Mouse (Mus musculus): ENCODE data around the gene Fam178b. TPM values are rescaled to one million over a fixed set of nuclear protein-coding genes. Genes with fewer than 3 reads are reported as not detected.

The Fam178b gene
- total RNA-seq, 2 experiments from 2014 or later = 0.36 to 0.40 TPM

GRCm38 (mm10) chr1:36588476-36589450, 94.2 kb downstream of the Fam178b start:
- DNase-seq = no peak

- no peak for DNase-seq
Measured at GRCm38 (mm10) chr1:36587860-36588259, 95.1 kb downstream of the Fam178b start.

GRCm38 (mm10) chr1:36586288-36586687, 96.7 kb downstream of the Fam178b start:
- no peak for DNase-seq

- DNase-seq = peak in 1 of 2 experiments; percentile 37
Measured at GRCm38 (mm10) chr1:36583408-36584116, 99.4 kb downstream of the Fam178b start.

- no peak for DNase-seq
Measured at GRCm38 (mm10) chr1:36582211-36582610, 100.8 kb downstream of the Fam178b start.

DNA sequence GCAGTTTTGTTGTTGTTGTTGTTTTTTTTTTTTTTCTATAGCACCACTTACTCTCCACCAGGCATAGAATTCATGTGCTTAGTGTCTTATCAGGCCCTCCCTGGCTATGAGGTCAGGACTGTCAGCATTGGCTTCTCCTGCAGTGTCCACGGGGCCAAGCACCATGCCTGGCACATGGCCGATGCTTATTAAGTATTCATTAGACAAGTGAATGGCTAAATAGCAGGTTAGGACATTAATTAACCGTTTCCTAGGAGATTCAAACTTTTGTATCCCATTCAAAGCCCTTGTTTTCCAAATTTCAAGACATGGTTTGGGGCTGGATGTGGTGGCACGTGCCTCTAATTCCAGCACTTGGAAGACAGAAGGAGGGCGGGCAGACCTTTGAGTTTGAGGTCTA, 101.7 kb downstream of the Fam178b start:
- DNase-seq = no peak

DNA sequence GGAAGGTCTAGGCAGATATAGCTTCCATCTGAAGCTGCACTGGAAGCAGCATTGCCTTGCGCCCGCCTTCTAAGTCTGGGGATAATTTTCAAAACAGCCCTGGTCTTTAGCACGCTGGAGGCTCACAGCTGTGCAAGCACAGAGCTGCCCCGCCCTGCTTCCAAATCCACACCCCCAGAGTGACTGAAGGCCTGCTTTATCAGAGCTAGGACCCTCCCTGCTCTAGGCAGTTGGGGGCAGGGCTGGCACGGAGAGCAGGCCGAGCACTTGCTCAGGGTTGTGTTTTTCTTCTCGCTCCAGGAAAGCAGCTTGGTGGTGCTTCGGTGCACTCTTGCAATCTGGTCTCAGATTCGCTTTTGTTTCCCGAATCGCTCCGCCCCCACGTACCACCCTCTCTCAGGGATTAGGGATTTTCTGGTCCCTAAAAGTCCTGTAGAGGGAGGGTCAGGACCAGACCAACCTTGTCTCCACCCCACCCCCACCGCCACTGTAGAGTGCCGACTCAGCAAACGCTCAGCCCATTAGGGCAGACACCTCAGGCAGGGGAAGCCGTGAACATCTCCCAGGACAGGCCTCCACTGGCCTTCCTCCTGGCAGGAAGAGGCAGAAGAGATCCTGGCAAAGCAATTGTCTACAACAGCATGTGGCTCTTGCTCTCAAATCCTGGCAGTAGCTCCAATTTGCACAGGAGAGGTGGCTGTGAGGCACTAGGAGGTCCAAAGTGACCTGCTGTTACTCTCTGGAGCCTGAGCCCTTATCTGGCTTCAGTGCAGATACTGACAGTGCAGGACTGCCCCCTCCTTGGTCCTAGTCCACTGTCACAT, 102.4 kb downstream of the Fam178b start:
- DNase-seq = peak; percentile 51 to 77

- no peak for DNase-seq
Measured at GRCm38 (mm10) chr1:36579974-36580383, 103.0 kb downstream of the Fam178b start.

DNA sequence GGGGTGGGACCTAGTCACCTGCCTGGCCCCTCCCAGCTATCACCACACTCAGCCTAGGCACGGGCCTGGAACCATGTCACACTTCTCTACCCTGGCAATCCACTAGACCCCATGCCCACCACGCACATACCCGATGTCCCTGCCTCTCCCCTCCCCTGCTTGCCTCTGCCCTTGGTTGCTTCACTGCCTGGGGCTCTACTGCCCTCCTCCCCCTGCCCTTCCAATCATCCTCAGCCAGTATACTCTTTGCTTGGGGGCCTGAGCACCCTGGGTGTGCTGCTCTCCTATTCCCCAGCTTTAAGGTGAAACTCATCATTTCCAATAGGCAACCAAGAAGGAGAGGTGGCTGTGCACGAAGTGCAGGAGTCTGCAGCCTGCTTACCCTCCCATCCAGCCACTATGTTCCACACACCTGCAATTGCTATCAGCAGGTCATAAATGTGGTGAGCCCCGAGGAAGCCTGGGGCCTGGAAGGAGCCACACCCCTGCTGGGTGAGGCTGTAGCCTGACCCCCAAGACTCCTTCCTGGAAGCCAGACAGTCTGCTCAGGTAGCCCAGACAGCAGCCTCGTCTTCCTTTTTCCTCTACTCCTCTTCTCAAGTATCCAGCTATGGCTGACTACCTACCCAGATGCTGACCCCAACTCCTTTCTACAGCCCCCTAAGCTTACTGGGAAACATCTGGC, 105.8 kb downstream of the Fam178b start:
- no peak for DNase-seq

GRCm38 (mm10) chr1:36575347-36575746, 107.6 kb downstream of the Fam178b start:
- no peak for DNase-seq

- DNase-seq = no peak
Measured at GRCm38 (mm10) chr1:36574196-36574955, 108.6 kb downstream of the Fam178b start.

DNA sequence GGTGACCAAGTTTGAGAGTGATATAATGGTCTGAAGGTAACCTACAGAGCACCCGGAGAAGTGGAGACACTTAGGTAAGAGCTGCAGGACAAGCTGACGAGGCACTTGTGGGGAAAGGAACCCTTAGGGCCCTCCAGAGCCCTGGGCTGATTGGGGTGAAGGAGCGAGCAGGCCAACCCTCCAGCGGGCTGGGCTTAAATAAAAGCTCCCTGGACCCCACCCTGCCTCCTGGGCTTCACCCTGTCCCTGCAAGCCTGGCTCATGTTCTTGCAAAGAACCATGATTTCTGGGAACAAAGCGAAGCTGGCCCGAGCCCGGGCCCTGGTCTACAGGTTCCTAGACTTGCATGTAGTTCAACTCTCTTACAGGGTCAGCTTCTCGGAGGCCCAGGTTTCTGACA, 109.5 kb downstream of the Fam178b start:
- DNase-seq = no peak

- DNase-seq = no peak
Measured at GRCm38 (mm10) chr1:36572709-36573108, 110.3 kb downstream of the Fam178b start.

- DNase-seq = no peak
Measured at GRCm38 (mm10) chr1:36572140-36572700, 110.8 kb downstream of the Fam178b start.

DNA sequence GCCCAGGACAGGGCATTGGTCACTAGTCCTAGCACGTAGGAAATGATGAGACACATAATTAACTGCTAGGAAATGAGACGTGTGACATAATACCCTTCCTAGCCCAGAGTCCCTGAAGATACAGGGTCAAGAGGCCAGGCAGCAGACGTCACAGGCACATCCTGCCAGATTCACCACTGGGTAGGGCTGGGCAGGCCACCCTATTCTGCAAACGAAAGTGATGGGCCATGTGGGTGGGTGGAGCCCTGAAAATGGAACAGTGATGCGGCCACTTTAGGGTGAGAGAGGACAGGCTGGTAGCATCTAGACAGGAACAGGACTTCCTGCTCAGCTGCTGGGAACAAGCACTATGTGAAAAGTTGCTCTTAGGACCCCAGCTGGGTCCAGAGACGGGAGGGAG, 111.4 kb downstream of the Fam178b start:
- DNase-seq = peak; percentile 82 to 85

- DNase-seq = no peak
Measured at GRCm38 (mm10) chr1:36570320-36570719, 112.7 kb downstream of the Fam178b start.

DNA sequence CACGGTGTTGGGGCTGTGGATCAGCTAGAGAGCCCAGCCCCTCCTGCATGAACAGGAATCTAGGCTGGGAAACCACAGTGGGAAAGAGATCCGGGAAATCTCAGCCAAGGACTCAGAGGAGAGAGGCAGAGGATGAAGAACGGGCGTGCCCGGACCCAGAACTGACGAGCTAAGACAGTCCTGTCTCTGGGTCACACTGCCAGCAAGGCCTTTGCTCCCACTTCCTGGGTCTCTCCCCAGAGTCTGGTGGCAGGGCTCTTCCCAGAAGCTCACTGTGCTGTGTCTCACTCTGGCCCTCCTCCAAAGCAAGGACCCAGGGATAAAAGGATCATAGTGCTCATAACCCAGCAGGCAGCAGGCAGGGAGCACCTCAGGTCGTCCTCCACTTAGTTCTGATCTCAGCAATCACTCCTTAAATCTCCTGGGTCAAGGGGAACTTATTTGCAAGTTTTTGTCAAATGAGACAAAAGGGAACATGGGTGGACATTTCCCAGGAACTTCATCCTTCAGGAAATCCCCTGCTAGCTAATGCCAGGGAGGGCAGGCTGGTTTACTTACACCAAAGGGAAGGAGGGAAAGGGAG, 113.2 kb downstream of the Fam178b start:
- DNase-seq = peak in 1 of 2 experiments; percentile 57

DNA sequence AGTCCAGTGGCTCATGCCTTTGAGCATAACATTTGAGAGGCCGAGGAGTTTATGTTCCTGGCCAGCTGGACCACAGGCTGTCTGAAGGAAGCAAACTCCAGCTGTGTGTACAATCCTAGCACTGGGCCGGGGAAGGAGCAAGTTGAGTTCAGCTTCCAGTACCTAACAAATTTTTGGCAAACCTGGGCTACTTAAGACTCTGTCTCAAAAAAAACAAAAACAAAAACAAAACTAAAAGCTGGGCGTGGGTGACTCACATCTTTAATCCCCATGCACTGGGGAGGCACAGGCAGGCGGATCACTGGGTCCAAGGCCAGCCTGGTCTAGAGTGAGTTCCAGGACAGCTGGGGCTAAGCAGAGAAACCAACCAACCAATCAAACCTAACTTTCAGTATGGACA, 114.2 kb downstream of the Fam178b start:
- peak in 1 of 2 experiments; percentile 57 for DNase-seq

GRCm38 (mm10) chr1:36567818-36568603, 115.0 kb downstream of the Fam178b start:
- DNase-seq = no peak
